In genomic region chr8:120243222-120243621, GRCm38 (mm10) we compare ENCODE assay signal across 23 mouse cellular contexts. TPM values are rescaled to one million over a fixed set of nuclear protein-coding genes. Genes with fewer than 3 reads are reported as not detected.
DNase-seq lines count a peak whose midpoint lies in the region; ATAC-seq and TF ChIP-seq lines count a peak whose summit lies in the region.
"Had no signal": no experiment of that assay in that cellular context is flagged by ENCODE, and none has a peak within 500 bp of the region (broad histone marks: within the 10 kb centered on the region; RNA-seq: fewer than 3 reads in every experiment).

No protein-coding gene starts in this region.

- ATAC-seq in lung, embryonic 16.5 days (ENCODE audit: low read depth), result peak; percentile 47; the same call in 1 of the 2 replicates
- peak; percentile 28; the same call in 1 of the 2 replicates for ATAC-seq in liver, postnatal 0 days
- ATAC-seq: CD4-positive, CD25-positive, alpha-beta regulatory T cell, adult 4 months; forebrain, embryonic 13.5 days; midbrain, embryonic 15.5 days had no signal

- H3K27ac ChIP-seq in lung, embryonic 16.5 days (ENCODE audit: low read length), result 0 out of 2 replicates have a peak overlapping the region, but pooled peaks have one; percentile 31
- H3K27ac ChIP-seq in liver, postnatal 0 days (ENCODE audit: low read depth), result no peak overlapping the region
- no peak overlapping the region for H3K27ac ChIP-seq in limb, embryonic 10.5 days
- H3K27ac ChIP-seq: forebrain, embryonic 13.5 days; heart, embryonic 10.5 days; hindbrain, embryonic 15.5 days; kidney, postnatal 0 days; layer of hippocampus, adult 2 months; limb, embryonic 12.5 days; macrophage; midbrain, embryonic 15.5 days had no signal

- H3K9me3 ChIP-seq in lung, embryonic 16.5 days (ENCODE audit: control insufficient read depth, low read length), result peaks cover 2% of the 10 kb centered on the region; the same call in 1 of the 2 replicates
- H3K9me3 ChIP-seq in liver, postnatal 0 days (ENCODE audit: low read length), result peaks cover 5% of the 10 kb centered on the region; the same call in 1 of the 2 replicates
- H3K9me3 ChIP-seq in limb, embryonic 10.5 days (replicated peaks), result no peaks in the 10 kb centered on the region
- H3K9me3 ChIP-seq: forebrain, embryonic 13.5 days; hindbrain, embryonic 15.5 days; midbrain, embryonic 15.5 days had no signal

- no peak for TF ChIP-seq CTCF in liver, postnatal 0 days (IDR thresholded peaks at IDR 0.05; ENCODE audit: low read depth)

- H3K4me2 ChIP-seq in lung, embryonic 16.5 days (ENCODE audit: low read depth, low read length), result no peak overlapping the region
- no peak overlapping the region for H3K4me2 ChIP-seq in liver, postnatal 0 days (ENCODE audit: low read depth, low read length)
- H3K4me2 ChIP-seq: forebrain, embryonic 13.5 days; hindbrain, embryonic 15.5 days; limb, embryonic 12.5 days; midbrain, embryonic 15.5 days had no signal

- peak; percentile 37 to 46 for DNase-seq in adrenal gland, postnatal 36 days
- no peak for DNase-seq in adrenal gland, adult 18-20 months (ENCODE audit: low spot score in 2 of 2)
- peak; percentile 17 to 47 for DNase-seq in kidney, postnatal 36 days
- DNase-seq in kidney, postnatal 10 days, result no peak
- no peak for DNase-seq in lung, postnatal 25 days (ENCODE audit: low spot score)
- no peak for DNase-seq in liver, postnatal 0 days
- DNase-seq in limb, embryonic 10.5 days (ENCODE audit: low spot score), result no peak
- DNase-seq: adrenal gland, postnatal 10 days; cerebellum, adult 8-10 months; cerebellum, postnatal 36 days; embryo, embryonic 11 days; layer of hippocampus, postnatal 36 days; thymus, postnatal 14 days had no signal

- H3K27me3 ChIP-seq in lung, embryonic 16.5 days (ENCODE audit: control insufficient read depth, insufficient read depth, low read depth, low read length), result no peaks in the 10 kb centered on the region
- H3K27me3 ChIP-seq in liver, postnatal 0 days (ENCODE audit: insufficient read depth, low read length), result no peaks in the 10 kb centered on the region
- no peaks in the 10 kb centered on the region for H3K27me3 ChIP-seq in limb, embryonic 10.5 days (ENCODE audit: low read depth, poor library complexity, severe bottlenecking)
- H3K27me3 ChIP-seq: forebrain, embryonic 13.5 days; hindbrain, embryonic 15.5 days; limb, embryonic 12.5 days; midbrain, embryonic 15.5 days had no signal

- WGBS in lung, embryonic 16.5 days, result 64% methylated on average over 4 of the region's 4 CpGs
- 52% methylated on average over 4 of the region's 4 CpGs for WGBS in liver, postnatal 0 days (ENCODE audit: insufficient replicate concordance)
- 91% methylated on average over 4 of the region's 4 CpGs for WGBS in limb, embryonic 10.5 days

- no peak for TF ChIP-seq EP300 in liver, postnatal 0 days (IDR thresholded peaks at IDR 0.05; ENCODE audit: low read depth)

- H3K4me1 ChIP-seq in lung, embryonic 16.5 days (replicated peaks; ENCODE audit: control insufficient read depth, insufficient read depth, low read length), result peaks cover 8% of the 10 kb centered on the region; the same call in 1 of the 2 replicates
- no peaks in the 10 kb centered on the region for H3K4me1 ChIP-seq in liver, postnatal 0 days (ENCODE audit: insufficient read depth)
- H3K4me1 ChIP-seq in limb, embryonic 10.5 days, result no peaks in the 10 kb centered on the region; the same call in 1 of the 2 replicates
- H3K4me1 ChIP-seq: forebrain, embryonic 13.5 days; hindbrain, embryonic 15.5 days; limb, embryonic 12.5 days; midbrain, embryonic 15.5 days had no signal

- H3K36me3 ChIP-seq in lung, embryonic 16.5 days (ENCODE audit: control insufficient read depth, insufficient read depth, low read length), result peaks cover 4% of the 10 kb centered on the region; the same call in 1 of the 2 replicates
- no peaks in the 10 kb centered on the region for H3K36me3 ChIP-seq in liver, postnatal 0 days (replicated peaks; ENCODE audit: insufficient read depth, low read length)
- H3K36me3 ChIP-seq in limb, embryonic 10.5 days, result peaks cover 76% of the 10 kb centered on the region
- H3K36me3 ChIP-seq: hindbrain, embryonic 15.5 days; midbrain, embryonic 15.5 days had no signal

- no peak overlapping the region for H3K9ac ChIP-seq in lung, embryonic 16.5 days (ENCODE audit: low read length)
- H3K9ac ChIP-seq in liver, postnatal 0 days (replicated peaks), result no peak overlapping the region
- H3K9ac ChIP-seq: forebrain, embryonic 13.5 days; hindbrain, embryonic 15.5 days; limb, embryonic 12.5 days; midbrain, embryonic 15.5 days had no signal

- no peak overlapping the region for H3K4me3 ChIP-seq in lung, embryonic 16.5 days (ENCODE audit: low read length)
- no peak overlapping the region for H3K4me3 ChIP-seq in liver, postnatal 0 days (ENCODE audit: low read depth, low read length)
- no peak overlapping the region for H3K4me3 ChIP-seq in limb, embryonic 10.5 days
- H3K4me3 ChIP-seq: forebrain, embryonic 13.5 days; heart, embryonic 10.5 days; hindbrain, embryonic 15.5 days; layer of hippocampus, adult 2 months; limb, embryonic 12.5 days; midbrain, embryonic 15.5 days had no signal

RNA-seq across cellular contexts. Expression of gene Gse1, which starts 15.0 kb away (rescaled TPM):
- total RNA-seq in adrenal gland, postnatal 36 days (2021), result 10 to 100 TPM; 25.9 to 30.2 TPM
- total RNA-seq in adrenal gland, adult 18-20 months (2021), result 10 to 100 TPM; 23.9 to 24.1 TPM
- polyA plus RNA-seq in lung, embryonic 16.5 days (2015; fragmentation: Nextera tagmentation; extraction: Ambion mirVana), result 10.2 and 10.9 TPM in 2 replicates
- polyA plus RNA-seq in liver, postnatal 0 days (2015; fragmentation: Nextera tagmentation; extraction: Ambion mirVana), result 7.1 and 7.7 TPM in 2 replicates
- polyA plus RNA-seq in limb, embryonic 10.5 days (2016; fragmentation: Nextera tagmentation; extraction: Ambion mirVana), result 6.7 and 8.1 TPM in 2 replicates

Comparison
In these comparisons a context has a peak if more than half of its experiments do, and no peak if none do; other contexts are left out.
1. DNase-seq: peak in adrenal gland, postnatal 36 days (2 of 2) and kidney, postnatal 36 days (2 of 2); none in adrenal gland, adult 18-20 months (0 of 2), kidney, postnatal 10 days (single experiment), lung, postnatal 25 days (single experiment), liver, postnatal 0 days (single experiment) and limb, embryonic 10.5 days (single experiment).